Mouse (Mus musculus): ENCODE data around the gene Foxl2. TPM values are rescaled to one million over a fixed set of nuclear protein-coding genes. Genes with fewer than 3 reads are reported as not detected.

The Foxl2 gene
- total RNA-seq (2017) = not detected in 2 replicates

GRCm38 (mm10) chr9:98955103-98955715 lies at the start of gene Foxl2:
Gene Foxl2, plus strand, starts transcription at chr9:98955288.
- ATAC-seq (replicated peaks; ENCODE audit: low read depth, poor library complexity, severe bottlenecking) = 0 out of 2 replicates have a peak, but pooled peaks have one; percentile 16

- ATAC-seq (replicated peaks; ENCODE audit: low read depth, poor library complexity, severe bottlenecking) = no peak
Measured at GRCm38 (mm10) chr9:98920629-98921523, 34.2 kb upstream of the Foxl2 start.

- no peak for ATAC-seq (replicated peaks; ENCODE audit: low read depth, poor library complexity, severe bottlenecking)
Measured at GRCm38 (mm10) chr9:98923119-98923518, 32.0 kb upstream of the Foxl2 start.

DNA sequence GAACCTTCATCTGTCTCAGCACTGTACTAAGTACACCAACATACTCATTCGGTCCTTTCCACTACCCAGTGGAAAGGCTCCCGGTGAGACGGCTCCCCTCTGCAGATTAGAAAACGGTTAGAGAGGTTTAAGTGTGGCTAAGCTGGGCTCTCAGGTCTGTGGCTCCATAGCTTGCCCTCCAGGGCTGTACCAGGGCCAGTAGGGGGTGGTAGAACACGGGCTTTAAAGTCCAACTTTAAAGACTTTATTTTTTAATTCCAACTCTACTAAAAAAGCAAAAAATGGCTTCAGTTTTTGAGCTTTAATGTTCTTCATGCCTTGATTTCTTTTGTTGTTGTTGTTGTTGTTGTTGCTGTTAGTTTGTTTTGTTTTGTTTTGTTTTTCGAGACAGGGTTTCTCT lies 30.9 kb upstream of the Foxl2 start:
- ATAC-seq (replicated peaks; ENCODE audit: low read depth, poor library complexity, severe bottlenecking) = no peak

- ATAC-seq (replicated peaks; ENCODE audit: low read depth, poor library complexity, severe bottlenecking) = no peak
Measured at GRCm38 (mm10) chr9:98929496-98929895, 25.6 kb upstream of the Foxl2 start.

DNA sequence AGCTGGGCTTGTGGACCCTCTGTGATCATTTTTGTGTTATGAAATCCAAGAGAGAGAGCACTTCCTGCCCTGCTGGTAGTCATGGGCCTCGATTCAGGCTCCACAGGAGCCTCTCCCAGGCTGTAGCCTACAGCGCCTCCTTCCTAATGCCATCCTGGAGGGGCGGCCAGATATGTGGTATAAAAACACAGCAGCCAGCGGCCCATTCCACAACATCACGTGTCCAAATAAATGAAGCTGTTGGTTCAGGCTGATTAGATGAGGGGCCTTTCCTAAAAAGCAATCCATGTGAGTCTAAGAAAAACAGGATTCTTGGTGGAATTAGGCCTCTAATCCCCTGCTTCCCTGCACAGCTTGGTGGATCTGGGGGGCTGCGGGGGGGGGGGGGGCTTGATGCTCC lies 22.2 kb upstream of the Foxl2 start:
- ATAC-seq (replicated peaks; ENCODE audit: low read depth, poor library complexity, severe bottlenecking) = no peak

DNA sequence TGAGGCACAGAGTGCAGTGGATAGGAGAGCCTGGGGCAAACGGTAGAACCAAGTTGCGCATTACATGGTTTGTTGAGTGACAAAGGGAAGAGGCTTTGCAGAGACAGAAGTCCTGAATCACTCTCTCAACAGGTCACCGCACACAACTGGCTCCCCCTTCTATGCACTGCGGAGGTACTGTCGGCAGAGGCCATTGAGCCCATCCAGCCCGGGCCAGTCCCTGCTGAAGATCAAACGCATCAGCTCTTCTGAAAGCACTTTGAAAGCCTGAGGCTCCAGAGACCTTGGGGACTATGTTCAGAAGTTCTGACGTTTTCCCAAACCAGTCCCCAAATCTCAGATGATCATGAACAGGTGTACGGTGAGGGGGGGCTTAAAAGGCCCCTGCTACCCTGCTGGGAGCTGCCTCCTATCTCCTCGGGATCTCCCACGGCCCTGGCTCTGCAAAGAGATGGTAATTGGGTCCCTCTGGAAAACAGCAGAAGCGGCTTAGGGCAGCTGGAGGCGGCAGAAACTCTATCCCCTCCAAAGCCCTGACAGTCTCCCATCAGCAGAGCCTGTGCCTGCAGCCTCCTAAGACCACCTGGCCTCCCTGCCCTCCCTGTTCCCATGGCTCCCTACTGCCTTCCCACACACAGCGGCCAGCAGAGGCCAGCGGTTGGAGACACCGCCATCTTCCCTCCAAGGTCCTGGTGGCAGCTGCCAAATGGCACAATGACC lies 19.7 kb upstream of the Foxl2 start:
- no peak for ATAC-seq (replicated peaks; ENCODE audit: low read depth, poor library complexity, severe bottlenecking)

DNA sequence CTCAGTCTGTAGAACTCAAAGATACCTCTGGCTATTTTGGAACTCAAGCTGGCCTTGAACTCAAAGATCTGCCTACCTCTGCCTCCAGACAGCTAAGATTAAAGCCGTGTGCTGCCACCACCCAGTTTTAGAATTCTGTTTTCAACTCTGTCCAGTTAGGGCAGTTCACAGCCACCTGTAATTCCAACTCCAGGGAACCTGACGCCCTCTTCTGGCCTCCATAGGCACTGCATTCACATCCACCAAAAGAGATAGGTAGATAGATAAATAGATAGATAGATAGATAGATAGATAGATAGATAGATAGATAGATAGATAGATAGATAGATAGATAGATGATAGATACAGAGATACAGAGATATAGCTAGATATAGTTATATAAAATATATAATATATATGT lies 15.8 kb upstream of the Foxl2 start:
- no peak for ATAC-seq (replicated peaks; ENCODE audit: low read depth, poor library complexity, severe bottlenecking)

GRCm38 (mm10) chr9:98952171-98953050 lies 2.7 kb upstream of the Foxl2 start:
- ATAC-seq (replicated peaks; ENCODE audit: low read depth, poor library complexity, severe bottlenecking) = peak; percentile 60

DNA sequence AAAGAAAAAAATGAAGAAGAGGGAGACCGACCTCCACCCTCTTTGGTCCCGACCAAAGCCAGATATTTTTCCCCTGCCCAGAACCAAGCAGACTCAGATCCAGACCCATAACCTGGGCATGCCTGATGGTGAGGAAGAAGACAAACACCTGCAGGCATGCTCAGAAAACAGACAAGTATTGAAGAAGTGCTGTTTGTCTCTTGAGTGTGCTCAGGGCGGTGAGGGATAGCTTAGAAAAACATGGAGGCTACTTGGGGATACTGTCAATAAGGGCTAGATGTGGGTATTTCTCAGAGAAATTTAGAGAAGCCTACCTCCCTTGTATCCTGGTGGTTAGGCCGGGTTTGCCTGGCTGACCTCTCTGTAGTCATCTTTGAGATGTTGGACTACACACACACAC lies 1.8 kb upstream of the Foxl2 start:
- no peak for ATAC-seq (replicated peaks; ENCODE audit: low read depth, poor library complexity, severe bottlenecking)

DNA sequence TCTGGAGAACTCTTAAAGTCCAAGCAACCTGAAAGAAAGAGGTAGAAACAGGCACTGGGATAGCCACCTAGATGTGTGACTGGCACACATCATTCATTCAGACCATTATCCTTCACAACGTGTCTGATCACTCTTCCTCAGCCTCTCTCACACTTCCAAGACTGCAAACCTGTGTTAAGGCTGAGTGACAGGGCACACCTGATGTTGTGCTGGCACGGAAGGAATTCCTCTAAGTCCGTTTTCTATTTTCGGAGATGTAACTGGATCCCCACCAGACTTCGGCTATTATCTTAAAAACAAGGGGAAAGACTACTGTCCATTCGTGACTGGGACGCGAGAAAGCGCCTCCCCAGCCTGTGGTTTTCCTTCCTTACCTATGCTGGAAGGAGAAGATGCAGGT lies 1.3 kb upstream of the Foxl2 start:
- ATAC-seq (replicated peaks; ENCODE audit: low read depth, poor library complexity, severe bottlenecking) = no peak

- no peak; the same call in 1 of the 2 replicates for ATAC-seq (replicated peaks; ENCODE audit: low read depth, poor library complexity, severe bottlenecking)
Measured at GRCm38 (mm10) chr9:98954391-98955102, 541 bp upstream of the Foxl2 start.

DNA sequence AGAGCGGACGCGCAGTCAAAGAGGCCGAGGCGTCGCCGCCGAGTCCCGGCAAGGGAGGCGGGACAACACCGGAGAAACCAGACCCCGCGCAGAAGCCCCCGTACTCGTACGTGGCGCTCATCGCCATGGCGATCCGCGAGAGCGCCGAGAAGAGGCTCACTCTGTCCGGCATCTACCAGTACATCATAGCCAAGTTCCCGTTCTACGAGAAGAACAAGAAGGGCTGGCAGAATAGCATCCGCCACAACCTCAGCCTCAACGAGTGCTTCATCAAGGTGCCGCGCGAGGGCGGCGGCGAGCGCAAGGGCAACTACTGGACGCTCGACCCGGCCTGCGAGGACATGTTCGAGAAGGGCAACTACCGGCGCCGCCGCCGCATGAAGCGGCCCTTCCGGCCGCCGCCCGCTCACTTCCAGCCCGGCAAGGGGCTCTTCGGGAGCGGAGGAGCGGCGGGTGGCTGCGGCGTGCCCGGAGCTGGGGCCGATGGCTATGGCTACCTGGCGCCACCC lies 682 bp downstream of the Foxl2 start:
- peak; percentile 21 for ATAC-seq (replicated peaks; ENCODE audit: low read depth, poor library complexity, severe bottlenecking)

GRCm38 (mm10) chr9:98956591-98957381 lies 1.7 kb downstream of the Foxl2 start:
- ATAC-seq (replicated peaks; ENCODE audit: low read depth, poor library complexity, severe bottlenecking) = no peak

GRCm38 (mm10) chr9:98957751-98958351 lies 2.8 kb downstream of the Foxl2 start:
- no peak for ATAC-seq (replicated peaks; ENCODE audit: low read depth, poor library complexity, severe bottlenecking)

DNA sequence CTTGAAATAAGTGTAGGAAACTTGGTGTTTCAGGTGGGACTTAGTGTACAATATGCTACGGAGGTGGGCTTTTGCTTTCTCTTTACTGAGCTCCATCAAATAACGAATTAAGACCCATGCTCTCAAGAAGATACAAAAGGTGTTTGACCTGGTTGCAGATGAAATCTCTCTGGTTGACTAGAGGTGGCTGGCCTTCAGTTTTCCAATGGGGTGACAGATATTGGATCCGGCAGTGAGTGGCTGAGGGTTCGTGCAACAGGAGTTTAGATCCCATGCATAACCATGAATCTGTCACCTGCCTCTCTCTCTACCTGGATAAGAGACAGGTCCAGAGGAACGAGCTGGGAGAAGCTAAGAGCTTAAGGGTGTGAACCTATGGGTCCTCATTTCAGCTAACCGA lies 3.5 kb downstream of the Foxl2 start:
- ATAC-seq (replicated peaks; ENCODE audit: low read depth, poor library complexity, severe bottlenecking) = no peak

GRCm38 (mm10) chr9:98959851-98960250 lies 4.8 kb downstream of the Foxl2 start:
- no peak for ATAC-seq (replicated peaks; ENCODE audit: low read depth, poor library complexity, severe bottlenecking)

DNA sequence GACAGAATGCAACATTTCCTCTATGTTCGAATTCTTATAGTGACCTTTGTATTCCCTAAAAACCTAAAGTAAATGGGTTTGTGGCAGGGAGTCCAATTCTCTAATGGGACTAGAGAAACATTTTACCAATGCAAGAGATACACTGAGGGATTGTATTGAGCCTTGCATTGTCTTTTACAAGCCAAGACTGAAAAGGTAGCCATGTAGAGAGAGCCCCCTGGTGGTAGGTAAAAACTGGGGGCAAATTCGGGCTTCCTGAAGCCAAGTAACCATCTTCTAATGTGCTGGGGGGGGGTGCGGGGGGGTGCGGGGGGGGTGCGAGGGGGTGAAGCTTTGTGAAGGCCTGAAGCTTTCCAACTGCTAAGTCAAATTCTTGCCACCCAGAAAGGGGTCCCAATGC lies 5.3 kb downstream of the Foxl2 start:
- ATAC-seq (replicated peaks; ENCODE audit: low read depth, poor library complexity, severe bottlenecking) = no peak
